Mouse (Mus musculus) heart, postnatal 4 days (tissue): ENCODE data around the gene Sphkap. TPM values are rescaled to one million over a fixed set of nuclear protein-coding genes. Genes with fewer than 3 reads are reported as not detected.

Experiments
- DNase-seq: peaks from one replicate; pipeline ENCODE4 v3.0.0; 2021
- total RNA-seq, 2 experiments: library from RNA; stranded (reverse); gene quantifications; 2 replicates each; pipeline ENCODE4 v1.2.3; 2021

Gene Sphkap
- total RNA-seq, 2 experiments from 2014 or later = 4.5 to 4.9 TPM

GRCm38 (mm10) chr1:83285866-83286265 lies 122.1 kb downstream of the Sphkap start:
- DNase-seq = no peak

GRCm38 (mm10) chr1:83277044-83277443 lies 131.0 kb downstream of the Sphkap start:
- DNase-seq = no peak

- DNase-seq = no peak
Observed at GRCm38 (mm10) chr1:83276637-83277036, 131.4 kb downstream of the Sphkap start.

DNA sequence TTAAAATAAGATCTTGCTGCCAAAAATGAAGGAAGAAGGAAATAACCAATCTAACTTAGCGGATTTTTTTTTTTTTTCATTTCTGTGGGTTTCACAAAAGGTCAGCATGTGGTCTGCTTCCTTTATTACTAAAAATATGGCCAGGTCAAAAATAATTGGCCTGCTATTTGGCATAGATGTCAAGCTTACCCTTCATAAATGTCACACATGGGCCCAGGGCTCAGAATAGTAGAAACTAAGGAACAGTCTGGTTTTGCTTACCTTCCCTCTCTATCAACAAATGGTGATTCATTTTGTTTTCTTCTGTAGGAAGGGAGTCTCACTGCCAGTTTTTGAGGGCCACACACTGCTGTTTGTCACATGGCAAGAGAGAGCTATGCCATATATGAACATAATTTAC lies 156.3 kb downstream of the Sphkap start:
- no peak for DNase-seq

GRCm38 (mm10) chr1:83248235-83248746 lies 159.7 kb downstream of the Sphkap start:
- no peak for DNase-seq

DNA sequence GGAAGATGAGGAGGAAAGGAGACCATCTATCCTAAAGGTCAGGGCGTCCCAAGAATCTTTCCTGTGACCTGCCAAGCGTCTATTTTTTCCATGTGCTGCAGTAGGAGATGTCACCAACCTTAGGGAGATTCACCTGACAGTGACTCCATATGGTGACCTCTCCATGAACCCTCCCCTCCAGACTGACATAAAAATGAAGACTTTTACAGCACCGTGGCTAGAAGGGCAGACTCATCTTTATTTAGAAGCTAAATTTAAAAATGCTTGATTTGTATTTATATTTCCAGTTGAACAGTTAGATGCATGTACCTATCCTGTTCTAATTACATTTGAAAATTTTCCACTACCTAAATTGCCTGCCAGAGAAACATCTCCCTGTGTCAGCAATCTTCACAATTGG lies 180.1 kb downstream of the Sphkap start:
- no peak for DNase-seq

- no peak for DNase-seq
Observed at GRCm38 (mm10) chr1:83224423-83224960, 183.5 kb downstream of the Sphkap start.

DNA sequence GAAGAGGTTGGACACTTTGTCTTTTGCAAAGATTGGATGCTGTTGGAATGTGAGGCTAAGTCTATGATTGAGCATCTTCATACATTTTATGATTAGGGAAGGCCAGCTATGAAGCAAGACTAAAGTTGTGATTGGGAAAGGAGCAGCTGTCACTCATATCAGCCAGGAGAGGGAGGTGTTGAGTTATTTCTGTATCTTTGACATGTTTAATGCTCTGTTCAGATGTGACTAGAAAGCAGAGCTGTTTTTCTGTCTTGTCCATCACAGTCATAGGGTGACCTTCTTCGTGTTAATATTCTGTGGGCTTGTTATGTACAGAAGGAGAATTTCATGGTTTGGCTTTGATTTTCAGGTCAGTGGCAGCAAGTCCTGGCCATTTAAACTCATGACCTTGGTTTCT lies 184.9 kb downstream of the Sphkap start:
- no peak for DNase-seq

DNA sequence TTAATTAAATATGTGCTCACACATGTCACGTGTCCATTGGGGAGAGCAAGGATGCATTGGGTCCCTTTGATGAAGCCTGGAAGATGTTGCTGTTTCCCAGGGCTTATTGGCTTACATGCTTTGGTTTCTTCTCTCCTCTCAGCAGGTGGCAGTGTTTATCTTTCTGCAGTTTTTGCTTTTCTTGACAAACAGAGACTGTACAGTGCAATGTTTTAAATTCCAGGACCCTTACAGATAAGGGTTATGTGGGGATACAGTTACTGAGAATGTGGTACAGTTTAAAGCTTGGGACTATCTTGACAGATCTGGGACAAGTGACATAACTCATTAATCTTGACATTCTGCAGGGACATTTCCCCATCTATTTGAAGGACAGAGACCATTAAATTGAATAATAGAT lies 189.7 kb downstream of the Sphkap start:
- no peak for DNase-seq

DNA sequence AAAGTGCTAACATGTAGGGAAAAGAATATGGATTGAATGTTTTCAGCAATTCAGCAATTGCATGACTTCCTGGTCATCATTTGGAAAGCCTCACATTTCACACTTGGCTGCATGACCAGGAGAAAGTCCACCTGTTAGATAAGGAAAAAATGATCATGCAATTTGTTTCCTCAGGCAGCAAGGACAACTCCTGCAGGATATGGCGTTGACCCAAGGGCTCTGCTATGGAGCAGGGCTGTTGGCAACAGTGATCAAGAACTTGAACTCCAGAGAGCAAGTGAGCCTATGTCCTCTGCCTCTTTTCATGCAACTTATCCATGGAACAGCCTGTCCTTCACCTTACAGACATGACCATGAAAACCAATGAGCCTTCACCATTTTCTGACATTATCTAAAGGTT lies 198.0 kb downstream of the Sphkap start:
- DNase-seq = no peak

Other genes with a start within 250 kb of the Sphkap start
- not detected for gene Daw1, start 248.4 kb downstream of the Sphkap start, total RNA-seq